Mouse (Mus musculus): ENCODE measurements around the gene B9d2. TPM values are rescaled to one million over a fixed set of nuclear protein-coding genes. Genes with fewer than 3 reads are reported as not detected.

Gene B9d2
- polyA plus RNA-seq, 1 experiment from 2014 or later = 30.3 TPM

GRCm38 (mm10) chr7:25649839-25650238 is 30.7 kb upstream of the B9d2 start:
- Histone ChIP-seq H3K4me1 (ENCODE audit: control insufficient read depth, insufficient read depth, low read length) (no peaks in the 10 kb centered on the region), H3K36me3 (ENCODE audit: control insufficient read depth, insufficient read depth) (no peaks in the 10 kb centered on the region), H3K4me3 (ENCODE audit: low read length) (no peak overlapping the region), H3K9me3 (replicated peaks; ENCODE audit: control insufficient read depth, low read length) (no peaks in the 10 kb centered on the region), H3K27ac (ENCODE audit: low read length) (no peak overlapping the region), H3K4me2 (ENCODE audit: low read depth, low read length) (no peak overlapping the region), H3K27me3 (ENCODE audit: control insufficient read depth, insufficient read depth, low read length) (no peaks in the 10 kb centered on the region), H3K9ac (ENCODE audit: low read length) (no peak overlapping the region)
- no peak for ATAC-seq (replicated peaks; ENCODE audit: extremely low read depth, insufficient read depth, low FRiP score)
- 62% methylated on average over 5 of the region's 5 CpGs for WGBS

GRCm38 (mm10) chr7:25651281-25651680 is 29.3 kb upstream of the B9d2 start:
- no peak for ATAC-seq (replicated peaks; ENCODE audit: extremely low read depth, insufficient read depth, low FRiP score)
- no peaks in the 10 kb centered on the region for H3K27me3 ChIP-seq (ENCODE audit: control insufficient read depth, insufficient read depth, low read length)
- no peak overlapping the region for H3K4me2 ChIP-seq (ENCODE audit: low read depth, low read length)
- WGBS = 85% methylated on average over 8 of the region's 8 CpGs
- H3K9ac ChIP-seq (ENCODE audit: low read length) = no peak overlapping the region
- no peaks in the 10 kb centered on the region for H3K4me1 ChIP-seq (ENCODE audit: control insufficient read depth, insufficient read depth, low read length)
- H3K4me3 ChIP-seq (ENCODE audit: low read length) = no peak overlapping the region
- H3K9me3 ChIP-seq (replicated peaks; ENCODE audit: control insufficient read depth, low read length) = no peaks in the 10 kb centered on the region
- H3K27ac ChIP-seq (ENCODE audit: low read length) = no peak overlapping the region
- H3K36me3 ChIP-seq (ENCODE audit: control insufficient read depth, insufficient read depth) = no peaks in the 10 kb centered on the region

- Histone ChIP-seq H3K27me3 (ENCODE audit: control insufficient read depth, insufficient read depth, low read length) (no peaks in the 10 kb centered on the region), H3K4me3 (ENCODE audit: low read length) (no peak overlapping the region), H3K4me2 (ENCODE audit: low read depth, low read length) (no peak overlapping the region), H3K9ac (ENCODE audit: low read length) (no peak overlapping the region), H3K36me3 (ENCODE audit: control insufficient read depth, insufficient read depth) (no peaks in the 10 kb centered on the region), H3K9me3 (replicated peaks; ENCODE audit: control insufficient read depth, low read length) (no peaks in the 10 kb centered on the region), H3K27ac (ENCODE audit: low read length) (no peak overlapping the region), H3K4me1 (ENCODE audit: control insufficient read depth, insufficient read depth, low read length) (peaks cover under 1% of the 10 kb centered on the region; the same call in 1 of the 2 replicates)
- WGBS = 80% methylated on average over 12 of the region's 12 CpGs
- ATAC-seq (replicated peaks; ENCODE audit: extremely low read depth, insufficient read depth, low FRiP score) = no peak
Measured at GRCm38 (mm10) chr7:25652244-25652759, 28.3 kb upstream of the B9d2 start.

GRCm38 (mm10) chr7:25655601-25656428 is 24.8 kb upstream of the B9d2 start:
- Histone ChIP-seq H3K27ac (ENCODE audit: low read length) (no peak overlapping the region), H3K4me3 (ENCODE audit: low read length) (no peak overlapping the region), H3K9me3 (replicated peaks; ENCODE audit: control insufficient read depth, low read length) (no peaks in the 10 kb centered on the region), H3K4me1 (ENCODE audit: control insufficient read depth, insufficient read depth, low read length) (peaks cover 16% of the 10 kb centered on the region), H3K36me3 (ENCODE audit: control insufficient read depth, insufficient read depth) (no peaks in the 10 kb centered on the region), H3K9ac (ENCODE audit: low read length) (no peak overlapping the region), H3K27me3 (ENCODE audit: control insufficient read depth, insufficient read depth, low read length) (no peaks in the 10 kb centered on the region), H3K4me2 (ENCODE audit: low read depth, low read length) (no peak overlapping the region)
- 69% methylated on average over 11 of the region's 11 CpGs for WGBS
- ATAC-seq (replicated peaks; ENCODE audit: extremely low read depth, insufficient read depth, low FRiP score) = no peak

GRCm38 (mm10) chr7:25657785-25658184 is 22.8 kb upstream of the B9d2 start:
- Histone ChIP-seq H3K4me1 (ENCODE audit: control insufficient read depth, insufficient read depth, low read length) (peaks cover 16% of the 10 kb centered on the region), H3K27me3 (ENCODE audit: control insufficient read depth, insufficient read depth, low read length) (no peaks in the 10 kb centered on the region), H3K4me2 (ENCODE audit: low read depth, low read length) (peak overlapping the region; percentile 79), H3K9ac (ENCODE audit: low read length) (peak overlapping the region; percentile 69), H3K9me3 (replicated peaks; ENCODE audit: control insufficient read depth, low read length) (no peaks in the 10 kb centered on the region), H3K27ac (ENCODE audit: low read length) (no peak overlapping the region), H3K36me3 (ENCODE audit: control insufficient read depth, insufficient read depth) (no peaks in the 10 kb centered on the region; the same call in 1 of the 2 replicates), H3K4me3 (ENCODE audit: low read length) (peak overlapping the region; percentile 67)
- 31% methylated on average over 10 of the region's 10 CpGs for WGBS
- ATAC-seq (replicated peaks; ENCODE audit: extremely low read depth, insufficient read depth, low FRiP score) = no peak

GRCm38 (mm10) chr7:25658657-25659472 is 21.7 kb upstream of the B9d2 start, which contains the start of the genes Bckdha and Exosc5:
Gene Bckdha, minus strand, starts transcription at chr7:25658981.
Gene Exosc5, plus strand, starts transcription at chr7:25659164.
- no peaks in the 10 kb centered on the region for H3K27me3 ChIP-seq (ENCODE audit: control insufficient read depth, insufficient read depth, low read length)
- peaks cover 16% of the 10 kb centered on the region for H3K4me1 ChIP-seq (ENCODE audit: control insufficient read depth, insufficient read depth, low read length)
- peak within 1 kb of the TSS; percentile 67 for H3K4me3 ChIP-seq (ENCODE audit: low read length)
- ATAC-seq (replicated peaks; ENCODE audit: extremely low read depth, insufficient read depth, low FRiP score) = peak; percentile 99
- H3K4me2 ChIP-seq (ENCODE audit: low read depth, low read length) = peak within 1 kb of the TSS; percentile 94
- peak within 1 kb of the TSS; percentile 81 for H3K9ac ChIP-seq (ENCODE audit: low read length)
- no peaks in the 10 kb centered on the region for H3K9me3 ChIP-seq (replicated peaks; ENCODE audit: control insufficient read depth, low read length)
- WGBS = under 1% methylated on average over 50 of the region's 50 CpGs
- peak within 1 kb of the TSS; percentile 75 for H3K27ac ChIP-seq (ENCODE audit: low read length)
- no peaks in the 10 kb centered on the region; the same call in 1 of the 2 replicates for H3K36me3 ChIP-seq (ENCODE audit: control insufficient read depth, insufficient read depth)

GRCm38 (mm10) chr7:25666381-25666780 is 14.2 kb upstream of the B9d2 start:
- ATAC-seq (replicated peaks; ENCODE audit: extremely low read depth, insufficient read depth, low FRiP score) = no peak
- Histone ChIP-seq H3K4me2 (ENCODE audit: low read depth, low read length) (no peak overlapping the region), H3K9me3 (replicated peaks; ENCODE audit: control insufficient read depth, low read length) (no peaks in the 10 kb centered on the region), H3K36me3 (ENCODE audit: control insufficient read depth, insufficient read depth) (peaks cover 11% of the 10 kb centered on the region), H3K27me3 (ENCODE audit: control insufficient read depth, insufficient read depth, low read length) (no peaks in the 10 kb centered on the region), H3K4me3 (ENCODE audit: low read length) (no peak overlapping the region), H3K4me1 (ENCODE audit: control insufficient read depth, insufficient read depth, low read length) (0 out of 2 replicates have a peak, but pooled peaks cover 3% of the 10 kb centered on the region), H3K27ac (ENCODE audit: low read length) (no peak overlapping the region), H3K9ac (ENCODE audit: low read length) (no peak overlapping the region)
- WGBS = 93% methylated on average over 8 of the region's 8 CpGs

- Histone ChIP-seq H3K27ac (ENCODE audit: low read length) (no peak overlapping the region), H3K36me3 (ENCODE audit: control insufficient read depth, insufficient read depth) (peaks cover 11% of the 10 kb centered on the region), H3K27me3 (ENCODE audit: control insufficient read depth, insufficient read depth, low read length) (peaks cover 9% of the 10 kb centered on the region; the same call in 1 of the 2 replicates), H3K9me3 (replicated peaks; ENCODE audit: control insufficient read depth, low read length) (no peaks in the 10 kb centered on the region), H3K4me1 (ENCODE audit: control insufficient read depth, insufficient read depth, low read length) (0 out of 2 replicates have a peak, but pooled peaks cover 6% of the 10 kb centered on the region), H3K4me3 (ENCODE audit: low read length) (no peak overlapping the region), H3K4me2 (ENCODE audit: low read depth, low read length) (no peak overlapping the region), H3K9ac (ENCODE audit: low read length) (no peak overlapping the region)
- WGBS = 85% methylated on average over 10 of the region's 10 CpGs
- ATAC-seq (replicated peaks; ENCODE audit: extremely low read depth, insufficient read depth, low FRiP score) = no peak
Measured at GRCm38 (mm10) chr7:25669158-25669557, 11.4 kb upstream of the B9d2 start.
